Mouse (Mus musculus) ovary, postnatal 10 days (tissue): ENCODE results near the gene Nrgn.

Experiments used
- DNase-seq: peaks from one replicate; pipeline ENCODE4 v3.0.0; 2022; ENCODE audit warnings: low spot score

Gene Nrgn

GRCm38 (mm10) chr9:37552536-37553293, at the start of gene Nrgn:
Nrgn (minus strand) TSS chr9:37552904.
- DNase-seq, result peak; percentile 64

- no peak for DNase-seq
Measured at GRCm38 (mm10) chr9:37600538-37601205, 48.0 kb upstream of the Nrgn start.

- DNase-seq, result no peak
Measured at GRCm38 (mm10) chr9:37598637-37599036, 45.9 kb upstream of the Nrgn start.

GRCm38 (mm10) chr9:37595570-37595969, 42.9 kb upstream of the Nrgn start:
- no peak for DNase-seq

GRCm38 (mm10) chr9:37593690-37594089, 41.0 kb upstream of the Nrgn start:
- no peak for DNase-seq

- DNase-seq, result no peak
Measured at GRCm38 (mm10) chr9:37592633-37593032, 39.9 kb upstream of the Nrgn start.

GRCm38 (mm10) chr9:37592025-37592424, 39.3 kb upstream of the Nrgn start:
- no peak for DNase-seq

- no peak for DNase-seq
Measured at GRCm38 (mm10) chr9:37590381-37590780, 37.7 kb upstream of the Nrgn start.

GRCm38 (mm10) chr9:37586718-37587117, 34.0 kb upstream of the Nrgn start:
- no peak for DNase-seq

- DNase-seq, result no peak
Measured at GRCm38 (mm10) chr9:37583594-37583993, 30.9 kb upstream of the Nrgn start.

- DNase-seq, result no peak
Measured at GRCm38 (mm10) chr9:37576436-37576930, 23.8 kb upstream of the Nrgn start.

- no peak for DNase-seq
Measured at GRCm38 (mm10) chr9:37572204-37572876, 19.6 kb upstream of the Nrgn start.

GRCm38 (mm10) chr9:37569231-37569835, 16.6 kb upstream of the Nrgn start:
- DNase-seq, result no peak

- DNase-seq, result no peak
Measured at GRCm38 (mm10) chr9:37568605-37569214, 16.0 kb upstream of the Nrgn start.

- DNase-seq, result no peak
Measured at GRCm38 (mm10) chr9:37567892-37568604, 15.3 kb upstream of the Nrgn start.

- DNase-seq, result no peak
Measured at GRCm38 (mm10) chr9:37567454-37567853, 14.8 kb upstream of the Nrgn start.

- no peak for DNase-seq
Measured at GRCm38 (mm10) chr9:37567019-37567418, 14.3 kb upstream of the Nrgn start.

GRCm38 (mm10) chr9:37563805-37564204, 11.1 kb upstream of the Nrgn start:
- DNase-seq, result no peak

GRCm38 (mm10) chr9:37560617-37561016, 7.9 kb upstream of the Nrgn start:
- DNase-seq, result no peak

GRCm38 (mm10) chr9:37556366-37556765, 3.7 kb upstream of the Nrgn start:
- DNase-seq, result no peak
